Mouse (Mus musculus): ENCODE data around the gene B830017H08Rik.

DNA sequence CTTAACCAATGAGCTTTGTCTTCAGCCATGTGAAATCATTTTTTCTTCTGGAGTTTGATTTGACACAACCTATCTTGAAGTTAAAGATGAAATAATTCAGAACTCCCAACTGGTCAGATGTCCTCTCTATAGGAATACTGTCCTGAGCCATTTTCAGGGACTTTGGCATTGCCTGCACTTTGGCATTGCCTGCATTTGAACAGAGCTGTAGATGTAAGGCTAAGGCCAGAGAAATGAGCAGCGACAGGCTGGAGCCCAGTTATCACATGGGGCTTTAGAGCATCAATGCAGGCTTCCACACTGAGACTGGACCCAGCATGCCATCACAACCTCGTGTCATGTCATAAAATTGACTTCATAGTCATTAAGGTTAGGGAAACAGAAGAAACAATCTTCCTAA lies 20.3 kb downstream of the B830017H08Rik start:
- TF ChIP-seq CTCF (IDR thresholded peaks at IDR 0.05; ENCODE audit: low read depth, low read length) (no peak), TAL1 (conservative IDR thresholded peaks at IDR 0.05; ENCODE audit: low read depth, low read length) (no peak), GATA1 (IDR thresholded peaks at IDR 0.05; ENCODE audit: borderline replicate concordance, low read length) (no peak), POLR2AphosphoS5 (IDR thresholded peaks at IDR 0.05; ENCODE audit: insufficient replicate concordance, low read depth, low read length) (no peak)
